Mouse (Mus musculus) kidney, adult 2 months (tissue): ENCODE results near the gene Ubr1. TPM values are rescaled to one million over a fixed set of nuclear protein-coding genes. Genes with fewer than 3 reads are reported as not detected.

ENCODE experiments used
- DNase-seq: peaks from one replicate; pipeline ENCODE4 v3.0.0; 2021
- H3K27ac ChIP-seq: fragments of 200-500 bp; 2 replicates; pipeline ENCODE4 v1.5.1; 2012; ENCODE audit warnings: low read depth, low read length, control low read depth, inconsistent platforms; ENCODE audit not compliant: insufficient read depth
- H3K27me3 ChIP-seq: fragments of 200-500 bp; replicated peaks from 2 replicates; pipeline ENCODE4 v1.6.1; 2012; ENCODE audit warnings: mild to moderate bottlenecking, moderate library complexity, low read length, inconsistent platforms; ENCODE audit not compliant: control insufficient read depth, insufficient read depth
- H3K36me3 ChIP-seq: fragments of 200-500 bp; 2 replicates; pipeline ENCODE4 v1.6.1; 2012; ENCODE audit warnings: mild to moderate bottlenecking, moderate library complexity, low read length, inconsistent platforms; ENCODE audit not compliant: control insufficient read depth, insufficient read depth
- H3K4me1 ChIP-seq: fragments of 200-500 bp; 2 replicates; pipeline ENCODE4 v1.6.1; 2011; ENCODE audit warnings: low read length; ENCODE audit not compliant: control insufficient read depth, insufficient read depth
- H3K4me3 ChIP-seq: fragments of 200-500 bp; 2 replicates; pipeline ENCODE4 v1.5.1; 2011; ENCODE audit warnings: mild to moderate bottlenecking, low read depth, low read length, control low read depth; ENCODE audit not compliant: insufficient read depth
- CTCF ChIP-seq: fragments of 200-500 bp; conservative IDR thresholded peaks from 2 replicates; pipeline ENCODE4 v1.5.1; 2011; ENCODE audit warnings: low read depth, mild to moderate bottlenecking, control low read depth, low read length, moderate library complexity, mixed read lengths; ENCODE audit not compliant: insufficient read depth, insufficient read length
- POLR2A ChIP-seq: fragments of 200-500 bp; IDR thresholded peaks from one replicate; pipeline ENCODE4 v1.6.1; 2011; ENCODE audit warnings: low read depth, low read length, control low read depth
- WGBS: fragments of 180-500 bp; shearing (Covaris S2); methylation state at CpG from one replicate; pipeline ENCODE4 v1.1.7; 2018; 5-methylcytosine and 5-hydroxymethylcytosine counted together
- polyA plus RNA-seq: library from polyadenylated mRNA; depleted of rRNA; stranded (reverse); fragments of >200 nt; gene quantifications from 2 replicates; pipeline ENCODE4 v1.2.3, GENCODE M21; 2012

Gene Ubr1
- polyA plus RNA-seq, 1 experiment, result 22.0 TPM

- H3K27ac ChIP-seq, result no peak overlapping the region
Observed at GRCm38 (mm10) chr2:120887601-120888000, 82.9 kb downstream of the Ubr1 start.

GRCm38 (mm10) chr2:120873192-120873591 lies 97.3 kb downstream of the Ubr1 start:
- Histone ChIP-seq H3K4me3 (no peak overlapping the region), H3K27ac (no peak overlapping the region), H3K36me3 (peaks cover 4% of the 10 kb centered on the region; the same call in 1 of the 2 replicates), H3K27me3 (no peaks in the 10 kb centered on the region), H3K4me1 (no peaks in the 10 kb centered on the region)
- 92% methylated on average over 2 of the region's 2 CpGs for WGBS
- TF ChIP-seq CTCF (no peak), POLR2A (no peak)
- no peak for DNase-seq

More at GRCm38 (mm10) chr2:120887601-120888000, 82.9 kb downstream of the Ubr1 start:
- H3K36me3 ChIP-seq, result peaks cover 2% of the 10 kb centered on the region; the same call in 1 of the 2 replicates
- no peaks in the 10 kb centered on the region for H3K4me1 ChIP-seq
- no peaks in the 10 kb centered on the region for H3K27me3 ChIP-seq
- TF ChIP-seq POLR2A, result no peak
- no peak for TF ChIP-seq CTCF
- H3K4me3 ChIP-seq, result no peak overlapping the region
- no peak for DNase-seq
- WGBS, result 90% methylated on average over 5 of the region's 5 CpGs

- no peaks in the 10 kb centered on the region for H3K4me1 ChIP-seq
- H3K36me3 ChIP-seq, result peaks cover 4% of the 10 kb centered on the region; the same call in 1 of the 2 replicates
- 63% methylated on average over 9 of the region's 9 CpGs for WGBS
- no peak overlapping the region for H3K27ac ChIP-seq
- TF ChIP-seq CTCF, result no peak
- TF ChIP-seq POLR2A, result no peak
- peak; percentile 48 for DNase-seq
- no peaks in the 10 kb centered on the region for H3K27me3 ChIP-seq
- H3K4me3 ChIP-seq, result no peak overlapping the region
Observed at GRCm38 (mm10) chr2:120871447-120872336, 98.8 kb downstream of the Ubr1 start.

GRCm38 (mm10) chr2:120867336-120867735 lies 103.2 kb downstream of the Ubr1 start:
- Histone ChIP-seq H3K4me1 (peaks cover 2% of the 10 kb centered on the region; the same call in 1 of the 2 replicates), H3K4me3 (no peak overlapping the region), H3K27ac (no peak overlapping the region), H3K36me3 (peaks cover 2% of the 10 kb centered on the region; the same call in 1 of the 2 replicates), H3K27me3 (no peaks in the 10 kb centered on the region)
- 88% methylated on average over 5 of the region's 5 CpGs for WGBS
- no peak for DNase-seq
- TF ChIP-seq POLR2A (no peak), CTCF (no peak)

- no peaks in the 10 kb centered on the region for H3K27me3 ChIP-seq
- DNase-seq, result peak; percentile 28
- 19% methylated on average over 1 of the region's 1 CpGs for WGBS
- TF ChIP-seq CTCF (peak; percentile 68), POLR2A (no peak)
- no peak overlapping the region for H3K4me3 ChIP-seq
- peaks cover 8% of the 10 kb centered on the region for H3K36me3 ChIP-seq
- H3K27ac ChIP-seq, result no peak overlapping the region
- H3K4me1 ChIP-seq, result peaks cover 2% of the 10 kb centered on the region; the same call in 1 of the 2 replicates
Observed at GRCm38 (mm10) chr2:120866561-120866960, 104.0 kb downstream of the Ubr1 start.

GRCm38 (mm10) chr2:120863389-120863788 lies 107.1 kb downstream of the Ubr1 start:
- DNase-seq, result peak; percentile 55
- 61% methylated on average over 1 of the region's 1 CpGs for WGBS
- H3K27ac ChIP-seq, result no peak overlapping the region
- H3K27me3 ChIP-seq, result no peaks in the 10 kb centered on the region
- H3K4me1 ChIP-seq, result peaks cover 5% of the 10 kb centered on the region; the same call in 1 of the 2 replicates
- no peak overlapping the region for H3K4me3 ChIP-seq
- no peak for TF ChIP-seq POLR2A
- TF ChIP-seq CTCF, result no peak
- peaks cover 5% of the 10 kb centered on the region for H3K36me3 ChIP-seq

- TF ChIP-seq CTCF, result no peak
- TF ChIP-seq POLR2A, result no peak
- Histone ChIP-seq H3K27ac (no peak overlapping the region), H3K36me3 (peaks cover 5% of the 10 kb centered on the region), H3K4me1 (peaks cover 11% of the 10 kb centered on the region; the same call in 1 of the 2 replicates), H3K27me3 (no peaks in the 10 kb centered on the region), H3K4me3 (no peak overlapping the region)
- no peak for DNase-seq
- 77% methylated on average over 1 of the region's 1 CpGs for WGBS
Observed at GRCm38 (mm10) chr2:120860699-120861098, 109.8 kb downstream of the Ubr1 start.
